Mouse (Mus musculus) hindbrain, embryonic 11.5 days (tissue): Measurements from ENCODE around the gene Fam53b. TPM values are rescaled to one million over a fixed set of nuclear protein-coding genes. Genes with fewer than 3 reads are reported as not detected.

Experiments
- ATAC-seq: fragments of 200-750 bp; cut with Nextera tagmentation; 2 replicates; pipeline ENCODE4 v1.8.0; 2017; ENCODE audit warnings: mild to moderate bottlenecking, moderate TSS enrichment, moderate library complexity; ENCODE audit not compliant: low FRiP score
- DNase-seq: peaks from one replicate; pipeline ENCODE4 v3.0.0-alpha.2; 2015; ENCODE audit warnings: low spot score
- H3K27ac ChIP-seq: fragments of 300-500 bp; sonication (generic); 2 replicates; pipeline ENCODE4 v1.5.1; 2014; ENCODE audit warnings: mild to moderate bottlenecking, low read depth, low read length
- H3K27me3 ChIP-seq: fragments of 300-500 bp; sonication (generic); 2 replicates; pipeline ENCODE4 v1.6.1; 2014; ENCODE audit warnings: mild to moderate bottlenecking, low read length, moderate library complexity, mixed read lengths; ENCODE audit not compliant: control insufficient read depth, insufficient read depth
- H3K36me3 ChIP-seq: fragments of 300-500 bp; sonication (generic); 2 replicates; pipeline ENCODE4 v1.6.1; 2014; ENCODE audit warnings: mild to moderate bottlenecking, low read length, moderate library complexity, mixed read lengths; ENCODE audit not compliant: control insufficient read depth, insufficient read depth
- H3K4me1 ChIP-seq: fragments of 300-500 bp; sonication (generic); replicated peaks from 2 replicates; pipeline ENCODE4 v1.6.1; 2014; ENCODE audit warnings: low read length, mixed read lengths; ENCODE audit not compliant: control insufficient read depth, insufficient read depth
- H3K4me2 ChIP-seq: fragments of 300-500 bp; sonication (generic); replicated peaks from 2 replicates; pipeline ENCODE4 v1.6.1; 2014; ENCODE audit warnings: mild to moderate bottlenecking, low read depth, low read length
- H3K4me3 ChIP-seq: fragments of 300-500 bp; sonication (generic); 2 replicates; pipeline ENCODE4 v1.5.1; 2014; ENCODE audit warnings: low read depth, low read length
- H3K9ac ChIP-seq: fragments of 300-500 bp; sonication (generic); 2 replicates; pipeline ENCODE4 v1.6.1; 2014; ENCODE audit warnings: low read depth, low read length
- H3K9me3 ChIP-seq: fragments of 300-500 bp; sonication (generic); 2 replicates; pipeline ENCODE4 v1.6.1; 2016; ENCODE audit warnings: low read length; ENCODE audit not compliant: control insufficient read depth
- WGBS: fragments of 180-500 bp; shearing (Covaris S2); extraction: QIAGEN DNeasy Blood & Tissue Kit; methylation state at CpG from one replicate; pipeline ENCODE4 v1.1.7; 2014; 5-methylcytosine and 5-hydroxymethylcytosine counted together
- polyA plus RNA-seq: library from polyadenylated mRNA; unstranded; fragments of >200 nt; fragmentation: Nextera tagmentation; extraction: Ambion mirVana; gene quantifications from 2 replicates; pipeline ENCODE4 v1.2.1, GENCODE M21; 2014

Fam53b gene
- polyA plus RNA-seq, 1 experiment from 2014 or later = 16.9 TPM

DNA sequence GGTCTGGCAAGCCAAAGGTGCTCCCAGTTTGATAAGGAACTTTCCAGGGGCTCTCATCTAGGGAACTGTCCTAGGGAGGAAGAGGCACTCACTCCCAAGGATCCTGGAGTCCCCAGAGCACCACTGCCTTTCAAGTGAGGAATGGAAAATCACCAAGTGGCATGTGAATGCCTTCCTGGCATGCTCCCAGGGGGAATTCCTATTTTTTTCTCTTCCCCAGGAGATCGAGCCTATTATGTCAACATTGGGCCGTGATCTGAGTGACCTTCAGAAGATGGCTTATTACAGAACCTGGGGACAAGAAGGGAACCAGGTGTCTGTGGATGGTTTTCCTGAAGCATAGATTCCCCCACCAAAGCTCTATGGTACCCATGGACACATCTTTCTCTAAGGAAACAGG, 62.0 kb downstream of the Fam53b start:
- WGBS = 76% methylated on average over 2 of the region's 2 CpGs
- Histone ChIP-seq H3K27me3 (no peaks in the 10 kb centered on the region), H3K4me2 (no peak overlapping the region), H3K4me3 (no peak overlapping the region), H3K9me3 (no peaks in the 10 kb centered on the region), H3K36me3 (no peaks in the 10 kb centered on the region), H3K27ac (no peak overlapping the region), H3K4me1 (peaks cover 11% of the 10 kb centered on the region), H3K9ac (no peak overlapping the region)
- no peak for DNase-seq
- no peak for ATAC-seq

DNA sequence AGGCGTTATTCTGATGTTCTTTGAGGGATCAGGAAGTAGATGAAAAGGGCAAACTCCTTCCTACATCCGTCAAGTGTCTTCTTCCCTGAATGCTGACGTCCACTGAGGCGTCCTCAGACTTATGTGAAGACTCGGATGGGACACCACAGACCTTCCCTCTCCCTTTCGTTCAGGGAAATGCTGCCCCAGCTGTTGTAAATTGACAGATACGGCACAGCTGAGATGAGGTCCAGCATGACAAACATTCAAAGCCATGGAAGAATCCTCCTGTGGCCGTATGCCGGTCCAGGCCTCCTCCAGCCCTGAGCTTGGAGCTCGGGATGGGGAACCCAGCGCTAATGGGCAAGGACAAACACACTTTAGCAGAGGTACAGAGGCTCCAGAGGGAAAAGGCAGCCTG, 64.2 kb downstream of the Fam53b start:
- WGBS = 90% methylated on average over 11 of the region's 11 CpGs
- Histone ChIP-seq H3K27ac (no peak overlapping the region), H3K9ac (no peak overlapping the region), H3K9me3 (no peaks in the 10 kb centered on the region), H3K4me1 (peaks cover 7% of the 10 kb centered on the region), H3K4me3 (no peak overlapping the region), H3K27me3 (no peaks in the 10 kb centered on the region), H3K36me3 (no peaks in the 10 kb centered on the region), H3K4me2 (no peak overlapping the region)
- ATAC-seq (no peak), DNase-seq (no peak)

DNA sequence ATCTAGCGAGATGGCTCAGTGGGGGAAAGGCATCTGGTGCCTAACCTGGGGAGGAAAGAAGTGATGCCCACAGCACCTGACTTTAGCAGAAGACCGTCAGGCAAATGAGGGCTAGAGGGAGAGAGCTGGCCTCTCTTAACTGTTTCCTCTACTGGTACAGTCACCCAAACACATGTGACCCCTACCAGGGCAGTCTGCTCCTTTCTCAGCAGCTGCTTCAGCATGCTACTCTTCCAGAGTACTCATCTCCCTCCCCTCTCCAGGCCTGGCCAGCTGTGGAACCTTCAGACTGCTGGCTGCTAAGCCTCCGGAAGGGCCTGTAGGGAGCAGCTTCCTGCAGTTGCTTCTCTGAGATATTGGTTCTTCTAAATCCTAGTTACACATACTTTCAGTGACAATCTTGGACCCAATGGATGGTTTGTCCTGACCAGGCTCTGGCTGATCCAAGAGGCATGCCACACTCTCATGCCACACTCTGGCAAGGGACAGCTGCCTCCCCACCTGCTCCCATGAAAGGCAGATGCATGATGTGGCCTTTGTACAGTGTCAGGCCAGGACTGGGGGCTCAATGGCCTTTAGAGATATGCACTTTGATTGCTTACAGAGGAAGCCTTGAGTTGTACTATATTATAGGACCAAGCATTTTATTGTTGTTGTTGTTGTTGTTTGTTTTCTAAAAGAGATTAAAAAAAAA, 65.5 kb downstream of the Fam53b start:
- no peaks in the 10 kb centered on the region for H3K9me3 ChIP-seq
- no peak for DNase-seq
- no peak overlapping the region for H3K4me2 ChIP-seq
- WGBS = 83% methylated on average over 3 of the region's 3 CpGs
- H3K36me3 ChIP-seq = no peaks in the 10 kb centered on the region
- H3K4me1 ChIP-seq = no peaks in the 10 kb centered on the region
- no peak overlapping the region for H3K27ac ChIP-seq
- H3K4me3 ChIP-seq = no peak overlapping the region
- no peaks in the 10 kb centered on the region for H3K27me3 ChIP-seq
- no peak overlapping the region for H3K9ac ChIP-seq
- ATAC-seq = no peak

DNA sequence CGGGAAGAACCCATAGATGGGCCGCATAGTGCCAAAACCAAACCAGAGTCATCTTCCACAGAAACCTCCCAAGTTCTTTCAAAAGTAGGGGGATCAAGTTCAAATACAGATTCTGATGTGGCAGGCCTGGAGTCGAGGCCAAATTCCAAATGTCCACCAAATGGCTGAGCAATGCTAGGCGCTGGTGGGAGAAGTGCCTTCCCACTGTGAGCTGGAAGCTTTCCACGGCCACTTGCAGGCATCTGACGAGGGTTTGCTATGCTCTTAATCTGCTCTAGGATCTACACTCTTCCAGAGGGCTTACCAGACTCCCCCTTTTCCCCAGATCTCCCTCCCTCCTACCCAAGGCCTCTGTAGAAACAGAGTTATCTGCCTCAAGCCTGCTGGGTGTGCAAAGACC, 66.6 kb downstream of the Fam53b start:
- ATAC-seq = no peak
- Histone ChIP-seq H3K36me3 (no peaks in the 10 kb centered on the region), H3K4me3 (no peak overlapping the region), H3K27me3 (no peaks in the 10 kb centered on the region), H3K4me1 (no peaks in the 10 kb centered on the region), H3K9ac (no peak overlapping the region), H3K9me3 (no peaks in the 10 kb centered on the region), H3K27ac (no peak overlapping the region), H3K4me2 (no peak overlapping the region)
- DNase-seq = no peak
- 83% methylated on average over 6 of the region's 6 CpGs for WGBS

DNA sequence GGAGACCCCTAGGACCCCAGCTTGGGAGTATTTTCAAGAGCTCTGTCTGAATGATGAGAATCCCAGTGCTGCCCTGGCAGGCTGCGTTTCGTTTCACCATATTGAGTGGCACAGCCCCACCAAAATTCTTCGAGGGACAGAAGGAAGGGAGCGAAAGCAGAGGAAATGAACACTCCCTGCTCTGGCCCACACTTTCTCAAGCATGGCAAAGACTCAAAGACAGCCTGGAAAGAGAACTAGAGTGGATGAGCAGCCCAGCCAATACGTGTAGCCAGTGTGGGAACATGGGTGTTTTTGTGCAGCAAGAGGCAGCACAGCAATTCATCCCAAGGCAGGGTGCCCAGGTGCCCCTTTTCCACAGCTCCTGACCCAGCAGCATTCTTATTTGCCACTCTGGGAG, 70.8 kb downstream of the Fam53b start:
- Histone ChIP-seq H3K4me1 (no peaks in the 10 kb centered on the region), H3K4me3 (no peak overlapping the region), H3K9me3 (no peaks in the 10 kb centered on the region), H3K27ac (no peak overlapping the region), H3K9ac (no peak overlapping the region), H3K27me3 (no peaks in the 10 kb centered on the region), H3K36me3 (no peaks in the 10 kb centered on the region), H3K4me2 (no peak overlapping the region)
- no peak for DNase-seq
- 87% methylated on average over 5 of the region's 5 CpGs for WGBS
- ATAC-seq = no peak

DNA sequence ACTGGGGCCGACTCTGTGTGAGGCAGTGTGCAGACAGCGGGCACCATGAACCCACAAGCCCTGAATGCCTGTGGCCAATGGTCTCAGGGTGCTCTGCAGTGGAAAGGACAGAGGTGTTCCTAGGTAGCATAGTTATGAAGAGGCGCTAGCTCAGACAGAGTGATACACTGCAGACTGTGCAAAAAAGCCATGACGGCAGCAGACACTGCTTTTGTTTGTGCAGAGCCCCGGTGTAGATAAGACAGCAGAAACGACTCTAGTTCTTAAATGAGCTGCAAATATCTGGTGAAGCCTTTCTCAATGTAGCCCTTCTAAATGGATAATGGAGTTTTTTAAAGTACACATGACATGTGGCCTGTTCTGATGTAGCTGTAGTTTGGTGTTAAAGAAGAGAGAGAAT, 73.9 kb downstream of the Fam53b start:
- H3K4me3 ChIP-seq = no peak overlapping the region
- DNase-seq (no peak), ATAC-seq (no peak)
- H3K9me3 ChIP-seq = no peaks in the 10 kb centered on the region
- H3K27me3 ChIP-seq = no peaks in the 10 kb centered on the region
- H3K4me1 ChIP-seq = 0 out of 2 replicates have a peak, but pooled peaks cover 2% of the 10 kb centered on the region
- H3K36me3 ChIP-seq = no peaks in the 10 kb centered on the region
- H3K27ac ChIP-seq = no peak overlapping the region
- no peak overlapping the region for H3K9ac ChIP-seq
- WGBS = 89% methylated on average over 6 of the region's 6 CpGs
- H3K4me2 ChIP-seq = no peak overlapping the region

DNA sequence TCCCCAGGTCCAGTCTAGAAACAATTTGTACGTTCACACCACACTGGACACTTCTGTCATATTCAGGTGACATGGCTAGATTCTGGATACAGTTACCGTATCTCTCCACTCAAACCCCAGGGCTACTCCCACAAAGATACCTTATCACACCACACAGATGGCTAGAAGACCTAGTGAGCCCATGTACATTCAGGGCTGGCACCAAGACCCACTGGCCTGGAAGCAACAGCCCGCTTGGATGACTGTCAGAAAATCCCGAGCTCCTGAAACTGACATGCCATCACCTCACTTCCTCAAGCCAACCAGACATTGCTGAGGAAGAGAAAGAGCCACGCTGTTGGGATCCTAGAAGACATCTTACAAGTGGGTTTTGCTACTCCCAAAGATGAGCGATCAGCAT, 74.8 kb downstream of the Fam53b start:
- Histone ChIP-seq H3K4me1 (peaks cover 6% of the 10 kb centered on the region), H3K36me3 (no peaks in the 10 kb centered on the region), H3K27me3 (no peaks in the 10 kb centered on the region), H3K9ac (no peak overlapping the region), H3K4me2 (no peak overlapping the region), H3K4me3 (no peak overlapping the region), H3K9me3 (no peaks in the 10 kb centered on the region), H3K27ac (no peak overlapping the region)
- ATAC-seq = no peak
- DNase-seq = no peak
- 93% methylated on average over 6 of the region's 6 CpGs for WGBS

DNA sequence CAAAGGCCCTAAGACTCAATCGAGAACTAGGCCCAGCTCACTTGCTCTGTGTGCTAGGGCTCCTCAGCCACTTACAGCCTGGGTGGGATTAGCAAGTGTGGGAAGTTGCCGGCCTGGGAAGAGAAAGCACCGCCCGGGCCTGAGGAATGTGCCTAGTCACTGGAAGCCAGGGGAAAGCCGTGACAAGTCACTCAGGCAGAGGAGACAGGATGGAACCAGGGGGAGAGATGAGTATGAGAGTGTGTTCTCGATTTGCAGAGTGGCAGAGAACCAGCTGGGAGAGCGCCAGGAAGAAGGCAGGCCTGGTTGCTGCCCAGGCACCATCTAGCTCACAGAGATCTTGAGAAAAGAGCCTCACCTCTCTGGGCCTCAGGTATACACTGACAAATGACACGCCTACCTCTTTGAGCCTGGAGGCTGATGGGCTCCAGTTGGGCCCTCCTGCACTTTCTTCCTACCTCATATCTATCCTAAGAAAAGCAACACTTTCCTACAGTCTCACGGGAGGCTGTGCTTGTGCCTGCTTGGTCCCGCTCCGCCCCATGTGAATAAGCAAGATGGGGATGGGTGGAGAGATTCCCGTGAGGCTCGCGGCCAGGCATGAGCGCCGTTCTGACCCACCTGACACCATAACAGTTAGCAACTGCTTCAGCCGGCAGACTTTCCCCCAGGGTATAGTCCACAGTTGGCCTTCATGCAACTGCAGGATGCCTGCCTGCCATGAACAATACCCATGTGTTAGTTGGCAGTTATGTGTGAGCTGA, 77.4 kb downstream of the Fam53b start:
- Histone ChIP-seq H3K4me1 (peaks cover 20% of the 10 kb centered on the region), H3K4me3 (no peak overlapping the region), H3K9me3 (no peaks in the 10 kb centered on the region), H3K27ac (no peak overlapping the region), H3K4me2 (no peak overlapping the region), H3K27me3 (no peaks in the 10 kb centered on the region), H3K9ac (no peak overlapping the region), H3K36me3 (no peaks in the 10 kb centered on the region)
- DNase-seq (no peak), ATAC-seq (no peak)
- WGBS = 67% methylated on average over 17 of the region's 17 CpGs

DNA sequence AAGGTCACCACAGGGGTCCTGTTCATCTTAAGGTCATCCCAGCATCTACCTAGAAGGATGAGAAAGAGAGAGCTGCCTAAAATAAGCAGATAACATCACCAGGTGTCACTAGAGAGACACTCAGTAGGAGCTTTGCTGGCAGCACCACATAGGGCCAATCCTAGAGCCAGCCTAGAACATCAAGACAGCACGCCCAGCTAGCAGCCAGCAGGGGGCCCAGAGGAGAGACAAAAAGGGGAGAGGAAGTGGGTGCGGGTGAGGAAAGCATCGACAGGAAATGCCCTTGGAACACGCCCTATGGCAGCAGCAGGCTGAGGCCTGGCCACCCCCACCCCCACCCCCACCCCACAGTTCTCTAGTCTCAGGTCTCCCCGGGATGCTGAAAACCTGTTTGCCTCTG, 78.5 kb downstream of the Fam53b start:
- ATAC-seq (no peak), DNase-seq (no peak)
- H3K4me2 ChIP-seq = no peak overlapping the region
- H3K4me1 ChIP-seq = peaks cover 22% of the 10 kb centered on the region
- H3K9me3 ChIP-seq = no peaks in the 10 kb centered on the region
- no peaks in the 10 kb centered on the region for H3K36me3 ChIP-seq
- 62% methylated on average over 5 of the region's 5 CpGs for WGBS
- no peak overlapping the region for H3K27ac ChIP-seq
- no peak overlapping the region for H3K4me3 ChIP-seq
- H3K9ac ChIP-seq = no peak overlapping the region
- H3K27me3 ChIP-seq = no peaks in the 10 kb centered on the region
